Mouse (Mus musculus) spleen, adult 2 months (tissue): ENCODE data around the gene Gm4869.

Experiments
- CTCF ChIP-seq: fragments of 200-500 bp; IDR thresholded peaks from 2 replicates; pipeline ENCODE4 v1.5.1; 2011; ENCODE audit warnings: mild to moderate bottlenecking, inconsistent platforms; ENCODE audit not compliant: insufficient read depth, insufficient read length, insufficient replicate concordance; ENCODE audit errors: extremely low read depth
- POLR2A ChIP-seq: fragments of 200-500 bp; IDR thresholded peaks from 2 replicates; pipeline ENCODE4 v1.6.1; 2011; ENCODE audit warnings: low read depth, low read length, inconsistent platforms

DNA sequence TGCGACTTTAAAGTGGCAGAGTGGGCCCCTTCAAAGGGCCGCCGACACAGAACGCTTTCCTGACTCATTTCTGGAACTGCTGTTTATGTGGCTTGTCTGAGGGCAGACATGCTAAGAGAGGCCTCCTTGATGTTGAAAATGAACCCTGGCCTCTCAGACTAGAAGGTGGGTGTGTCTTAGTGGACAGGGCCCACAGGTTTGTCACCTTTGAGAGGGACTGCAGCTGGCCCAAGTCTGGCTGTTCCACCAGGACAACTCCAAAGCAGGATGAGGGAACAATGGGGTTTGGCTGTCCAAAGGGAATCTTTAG, 72.4 kb downstream of the Gm4869 start:
- no peak for TF ChIP-seq POLR2A
- no peak for TF ChIP-seq CTCF
